Mouse (Mus musculus) mouse trophoblast stem cell (cell line): ENCODE results near the gene Srsf7.

Experiments used
- in situ Hi-C, 2 experiments: fragments of 300-500 bp; cut with MseI, MboI; formaldehyde crosslinking; loops; 2 replicates in 1 of 2; 3 replicates in 1 of 2; pipeline ENCODE4 v1.15.1; 2025

Srsf7 gene

DNA sequence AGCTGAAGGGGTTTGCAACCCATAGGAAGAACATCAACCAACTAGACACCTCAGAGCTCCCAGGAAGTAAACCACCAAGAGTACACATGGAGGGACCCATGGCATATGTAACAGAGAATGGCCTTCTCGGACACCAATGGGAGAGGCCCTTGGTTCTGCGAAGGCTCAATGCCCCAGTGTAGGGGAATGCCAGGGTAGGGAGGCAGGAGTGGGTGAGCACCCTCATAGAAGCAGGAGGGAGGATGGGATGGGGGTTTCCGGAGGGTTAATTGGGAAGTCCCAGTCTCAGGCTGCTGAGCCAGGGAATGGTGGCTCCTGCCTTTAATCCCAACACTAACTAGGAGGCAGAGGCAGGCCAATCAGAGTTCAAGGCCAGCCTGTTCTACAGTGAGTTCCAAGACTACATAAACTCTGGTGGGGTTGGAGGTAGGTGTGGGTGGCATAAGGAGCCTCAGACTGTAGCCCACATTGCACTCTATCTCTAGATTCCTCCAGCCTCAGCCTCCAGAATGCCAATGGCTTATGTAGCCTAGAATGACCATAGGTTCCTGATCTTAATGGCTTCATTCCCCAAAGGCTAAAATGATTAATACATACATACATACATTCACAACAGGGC, 7.8 kb downstream of the Srsf7 start:
- in situ Hi-C loops = loop anchor here in 1 of 2 experiments (25.0 kb wide), 1 partner anchor 312 kb away; the partner anchor contains the start of gene Atl2

DNA sequence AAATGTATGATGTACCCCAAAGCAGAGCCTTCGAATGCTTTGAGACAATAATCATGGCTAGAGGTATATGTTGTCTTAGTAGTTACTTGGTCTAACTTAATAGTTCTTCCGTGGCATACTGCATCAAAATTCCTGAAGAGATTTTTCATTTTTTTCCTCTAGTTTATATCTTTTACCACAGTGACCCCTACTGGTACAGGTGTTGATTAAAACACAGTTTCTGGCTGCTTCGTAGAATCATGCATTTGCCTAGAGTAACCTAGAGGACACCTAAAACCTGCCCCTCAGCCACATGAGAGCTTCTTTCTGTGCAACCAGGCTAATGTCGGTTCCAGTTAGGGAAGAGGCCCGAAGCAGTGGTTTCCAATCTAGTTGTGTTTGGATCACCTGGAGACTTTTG, 14.0 kb downstream of the Srsf7 start:
- in situ Hi-C loops = loop anchor here in 1 of 2 experiments (25.0 kb wide), 1 partner anchor 306 kb away; the partner anchor contains the start of gene Atl2

DNA sequence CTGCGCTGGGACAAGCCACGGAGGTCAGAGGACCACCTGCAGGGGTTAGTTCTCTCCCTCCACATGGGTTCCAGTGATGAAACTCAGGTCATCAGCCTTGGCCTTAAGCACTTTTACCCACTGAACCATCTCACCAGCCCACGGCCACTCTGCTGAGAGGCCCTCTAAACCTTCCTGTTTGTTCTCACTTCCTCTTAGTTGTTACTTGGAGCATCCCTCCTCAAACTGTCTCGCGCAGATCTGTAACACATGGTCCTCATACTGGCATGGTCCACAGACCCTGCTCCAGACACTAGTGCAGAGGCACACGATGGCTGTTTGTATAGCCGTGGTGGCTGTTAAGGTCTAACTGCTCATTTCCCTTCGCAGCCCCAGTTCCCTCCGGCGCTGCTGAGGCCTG, 23.5 kb downstream of the Srsf7 start:
- in situ Hi-C loops = loop anchor here (10.0 to 25.0 kb wide), 2 partner anchors 169 to 296 kb away; partner anchors contain the start of gene Atl2 (in 1 of the 2)

DNA sequence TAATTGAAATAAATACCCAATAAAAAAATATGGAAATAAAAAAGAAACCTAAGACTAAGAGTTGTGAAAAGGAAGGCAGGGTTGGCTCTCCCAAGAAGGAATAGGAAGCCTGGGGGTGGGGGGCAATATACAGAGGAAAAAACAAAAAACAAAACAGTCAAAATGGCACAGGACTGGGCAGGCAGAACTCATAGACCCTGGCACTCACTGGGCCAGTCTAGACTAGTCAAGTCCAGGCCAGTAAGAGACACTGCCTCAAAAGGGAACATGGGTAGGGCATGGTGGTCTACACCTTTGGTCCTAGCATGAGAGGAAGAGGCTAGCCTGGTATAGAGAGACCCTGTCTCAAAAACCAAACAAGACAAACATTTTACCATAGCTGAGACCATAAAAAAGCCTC, 26.6 kb downstream of the Srsf7 start:
- in situ Hi-C loops = loop anchor here (10.0 to 25.0 kb wide), 2 partner anchors 166 to 293 kb away; partner anchors contain the start of gene Atl2 (in 1 of the 2)

DNA sequence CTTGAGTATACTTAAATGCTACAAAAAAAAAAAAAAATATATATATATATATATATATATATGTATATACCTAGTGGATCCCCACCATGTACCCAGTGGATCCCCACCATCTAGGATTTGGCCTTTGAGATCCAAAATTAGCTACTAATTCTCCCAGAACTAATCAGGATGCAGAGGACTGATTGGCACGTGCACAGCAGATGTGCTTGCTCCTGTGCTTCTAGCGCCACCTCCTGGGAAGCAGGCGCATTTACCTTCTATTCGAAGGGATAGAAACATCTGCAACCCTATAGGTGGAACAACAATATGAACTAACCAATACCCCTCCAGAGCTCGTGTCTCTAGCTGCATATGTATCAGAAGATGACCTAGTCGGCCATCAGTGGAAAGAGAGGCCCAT, 27.1 kb downstream of the Srsf7 start:
- in situ Hi-C loops = loop anchor here (5.0 to 25.0 kb wide), 4 partner anchors 133 to 293 kb away; partner anchors contain the start of gene Atl2 (in 1 of the 2)

DNA sequence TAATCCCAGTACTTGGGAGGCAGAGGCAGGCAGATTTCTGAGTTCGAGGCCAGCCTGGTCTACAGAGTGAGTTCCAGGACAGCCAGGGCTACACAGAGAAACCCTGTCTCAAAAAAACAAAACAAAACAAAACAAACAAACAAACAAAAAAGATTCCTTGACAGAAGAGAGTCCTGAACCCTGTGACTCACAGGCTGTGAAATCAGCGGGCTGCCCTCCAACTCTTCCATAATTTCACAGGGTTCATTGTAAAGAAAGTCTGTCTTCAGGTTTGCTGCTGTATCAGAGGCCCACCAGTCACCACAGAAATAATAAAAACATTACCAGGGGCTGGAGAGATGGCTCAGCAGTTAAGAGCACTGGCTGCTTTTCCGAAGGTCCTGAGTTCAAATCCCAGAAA, 28.3 kb downstream of the Srsf7 start:
- in situ Hi-C loops = loop anchor here (5.0 to 25.0 kb wide), 3 partner anchors 132 to 292 kb away; partner anchors contain the start of gene Atl2 (in 1 of the 2)

DNA sequence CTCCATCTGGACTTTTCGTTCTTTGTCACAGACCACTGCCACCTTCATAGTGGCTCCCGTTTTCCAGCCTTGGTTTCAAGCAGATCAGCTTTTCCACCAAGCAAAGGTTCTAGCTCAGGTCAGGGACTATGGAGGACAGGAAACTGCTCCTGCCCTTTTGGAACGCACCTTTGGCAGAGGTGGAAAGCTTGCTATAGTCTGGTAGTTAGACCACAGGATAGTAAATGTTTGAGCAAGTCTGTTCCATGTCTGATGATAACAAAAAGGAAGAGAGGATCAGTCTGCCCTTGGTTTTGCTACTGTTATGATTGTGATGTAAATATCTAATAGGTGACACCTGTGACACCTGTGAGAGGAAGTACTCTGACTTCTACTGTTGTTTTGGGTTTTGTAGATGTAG, 31.1 kb downstream of the Srsf7 start:
- in situ Hi-C loops = loop anchor here (5.0 to 25.0 kb wide), 3 partner anchors 129 to 289 kb away; partner anchors contain the start of gene Atl2 (in 1 of the 2)

DNA sequence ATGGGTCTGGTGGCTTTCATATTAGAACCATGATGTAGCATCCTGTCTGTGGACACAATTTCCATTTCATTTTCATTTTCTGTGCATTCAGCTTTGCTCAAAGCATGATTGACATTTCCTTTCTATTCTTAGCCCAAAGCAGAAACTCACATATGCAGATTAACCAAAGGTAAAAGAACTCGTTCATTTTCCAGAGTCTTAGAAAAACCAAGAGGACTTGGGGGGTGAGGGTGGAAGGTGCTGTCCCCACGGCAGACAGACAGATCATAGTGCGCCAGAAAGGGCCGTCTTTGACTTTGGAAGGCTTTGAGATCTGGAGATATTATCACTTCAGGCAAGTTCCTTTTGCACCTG, 31.7 kb downstream of the Srsf7 start:
- in situ Hi-C loops = loop anchor here (5.0 to 25.0 kb wide), 3 partner anchors 128 to 288 kb away; partner anchors contain the start of gene Atl2 (in 1 of the 2)

DNA sequence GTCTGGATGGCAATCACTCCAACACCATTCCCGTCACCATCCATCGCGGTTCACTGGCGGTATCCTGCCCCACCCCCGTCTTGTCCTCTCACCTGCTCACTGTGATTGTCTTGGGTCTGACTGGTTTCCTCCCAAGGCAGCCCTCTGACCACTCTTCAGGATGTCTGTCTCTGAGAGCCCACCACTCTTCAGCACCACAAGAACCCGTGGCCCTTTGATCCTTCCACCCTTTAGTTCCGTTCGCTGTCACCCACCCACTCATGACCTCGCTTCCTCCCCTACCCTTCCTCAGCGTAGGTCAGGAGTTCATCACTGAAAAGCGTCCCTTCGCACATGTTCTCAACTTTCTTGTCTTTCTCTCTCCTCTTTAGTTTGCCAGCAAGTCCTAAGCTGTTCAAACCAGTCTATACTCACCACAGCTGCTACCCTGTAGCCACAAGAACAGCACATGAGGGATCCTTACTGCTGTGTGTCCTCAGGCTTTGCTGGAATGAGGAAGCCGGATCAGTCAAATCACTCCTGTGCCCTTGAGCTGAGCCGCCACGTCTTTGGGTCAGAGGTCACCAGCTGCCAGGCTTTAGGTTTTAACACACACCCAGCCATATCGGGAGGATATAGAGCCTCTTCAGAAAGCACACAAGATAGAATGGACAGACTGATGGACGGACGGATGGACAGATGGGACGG, 32.3 kb downstream of the Srsf7 start:
- in situ Hi-C loops = loop anchor here (5.0 to 25.0 kb wide), 3 partner anchors 128 to 288 kb away; partner anchors contain the start of gene Atl2 (in 1 of the 2)

DNA sequence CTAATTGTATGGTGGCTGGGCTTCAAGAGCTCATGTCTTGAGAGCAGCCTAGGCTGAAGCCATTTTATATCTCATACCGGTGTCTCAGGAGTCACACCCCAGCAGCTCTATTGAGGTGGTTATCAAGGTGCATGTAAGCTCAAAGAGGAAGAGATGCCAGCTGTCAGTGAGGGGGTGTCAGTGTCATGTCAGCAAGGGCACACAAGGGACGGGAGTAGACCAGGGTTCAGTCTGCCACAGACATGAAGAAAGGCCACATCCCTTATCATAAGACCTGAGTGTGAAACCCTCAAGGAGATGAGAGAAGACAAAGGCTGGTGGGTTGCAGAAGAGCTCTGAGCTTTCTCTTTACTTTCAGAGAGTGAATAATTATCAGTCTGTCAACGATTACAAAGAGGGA, 33.0 kb downstream of the Srsf7 start:
- in situ Hi-C loops = loop anchor here in 1 of 2 experiments (10.0 kb wide), 1 partner anchor 129 kb away; no protein-coding TSS in a partner anchor

DNA sequence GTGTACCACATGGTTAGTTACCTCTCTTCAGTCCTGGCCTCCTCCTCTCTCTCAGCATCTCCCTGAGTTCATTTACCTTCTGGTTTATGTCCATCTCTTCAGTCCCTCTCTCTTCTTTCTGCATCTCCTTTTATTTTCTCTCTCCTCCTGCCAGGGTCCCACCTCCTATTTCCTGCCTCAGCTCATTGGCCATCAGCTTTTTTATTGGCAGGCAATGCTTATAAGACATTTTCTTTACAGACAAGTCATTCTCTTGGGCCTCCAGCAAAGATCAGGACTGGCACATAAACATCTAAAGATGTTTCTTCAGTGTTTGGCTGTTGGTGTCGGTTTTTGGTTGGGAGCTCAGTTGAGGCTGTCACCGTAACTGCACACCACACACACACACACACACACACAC, 33.4 kb downstream of the Srsf7 start:
- in situ Hi-C loops = loop anchor here in 1 of 2 experiments (10.0 kb wide), 1 partner anchor 129 kb away; no protein-coding TSS in a partner anchor

DNA sequence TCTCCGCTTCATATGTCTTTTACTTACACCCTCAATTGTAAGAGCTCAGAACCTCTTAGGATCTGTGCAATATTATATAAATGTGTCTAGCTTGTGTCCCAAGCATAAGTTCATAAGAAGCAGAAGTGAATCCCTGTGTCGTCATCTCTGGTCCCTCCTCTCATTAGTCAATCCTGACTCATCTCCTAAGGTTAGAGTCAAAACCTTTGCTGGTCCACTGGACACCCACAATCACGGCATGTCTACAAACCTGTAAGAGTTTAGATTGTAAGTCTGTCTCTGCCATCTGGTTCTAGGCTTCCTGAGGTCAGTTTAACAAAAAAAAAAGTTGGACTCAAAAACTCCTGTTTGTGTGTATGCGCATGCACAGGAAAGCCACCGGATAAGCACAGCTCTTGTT, 34.3 kb downstream of the Srsf7 start:
- in situ Hi-C loops = loop anchor here in 1 of 2 experiments (10.0 kb wide), 1 partner anchor 128 kb away; no protein-coding TSS in a partner anchor

DNA sequence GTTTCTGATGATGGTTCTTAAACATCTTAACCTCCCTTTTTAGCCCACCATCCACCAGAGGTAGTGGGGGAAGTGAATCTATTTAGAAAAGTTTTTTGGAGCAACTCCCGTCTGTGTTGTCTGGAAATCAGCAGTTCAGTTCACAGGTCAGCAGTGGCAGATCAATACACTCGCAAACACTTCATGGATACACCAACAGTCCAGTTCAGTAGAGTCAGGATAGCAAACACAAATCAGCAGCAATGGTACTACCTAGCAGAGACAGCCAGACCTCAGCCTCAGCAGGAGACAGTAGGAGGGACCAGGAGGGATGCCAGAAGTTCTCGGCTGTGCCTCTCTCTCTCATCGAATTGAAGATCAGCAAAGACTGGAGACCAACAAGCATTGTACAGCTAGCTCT, 35.2 kb downstream of the Srsf7 start:
- in situ Hi-C loops = loop anchor here in 1 of 2 experiments (10.0 kb wide), 1 partner anchor 127 kb away; no protein-coding TSS in a partner anchor

DNA sequence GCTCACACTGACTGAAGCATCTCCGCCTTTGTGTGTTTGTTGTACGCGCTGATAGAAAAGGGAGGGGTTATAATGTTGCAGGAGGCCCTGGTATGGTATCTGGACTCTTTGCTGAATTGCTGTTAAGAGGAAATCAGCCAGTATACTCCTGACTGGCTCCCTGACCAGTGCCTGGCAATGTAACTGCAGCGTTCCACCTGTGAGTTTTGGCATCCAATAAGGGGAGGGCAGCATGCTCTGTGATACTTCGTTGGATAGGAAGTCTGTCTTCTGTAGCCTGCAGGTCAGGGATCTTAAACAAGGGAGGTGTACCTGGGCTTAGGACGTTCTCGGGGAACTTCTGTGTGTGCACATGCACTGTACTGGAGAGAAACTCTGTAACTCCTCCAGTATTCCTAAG, 36.2 kb downstream of the Srsf7 start:
- in situ Hi-C loops = loop anchor here in 1 of 2 experiments (10.0 kb wide), 1 partner anchor 126 kb away; no protein-coding TSS in a partner anchor

DNA sequence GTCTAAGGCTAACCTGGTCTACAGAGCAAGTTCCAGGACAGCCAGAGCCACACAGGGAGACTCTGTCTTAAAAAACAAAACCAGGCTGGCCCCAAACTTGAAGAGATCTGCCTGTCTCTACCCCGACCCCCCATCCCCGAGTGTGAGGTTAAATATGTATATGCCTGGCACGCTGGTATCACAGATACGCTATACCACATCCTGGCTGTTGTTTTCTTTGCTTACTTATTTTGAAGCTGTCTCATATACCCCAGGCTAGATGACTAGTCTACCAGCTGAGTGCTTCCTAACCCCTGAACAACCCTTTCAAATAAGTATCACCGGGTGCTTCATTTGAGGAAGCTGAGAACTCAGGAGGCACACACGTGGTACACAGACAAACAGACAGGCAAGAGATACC, 37.3 kb downstream of the Srsf7 start:
- in situ Hi-C loops = loop anchor here in 1 of 2 experiments (10.0 kb wide), 1 partner anchor 125 kb away; no protein-coding TSS in a partner anchor

DNA sequence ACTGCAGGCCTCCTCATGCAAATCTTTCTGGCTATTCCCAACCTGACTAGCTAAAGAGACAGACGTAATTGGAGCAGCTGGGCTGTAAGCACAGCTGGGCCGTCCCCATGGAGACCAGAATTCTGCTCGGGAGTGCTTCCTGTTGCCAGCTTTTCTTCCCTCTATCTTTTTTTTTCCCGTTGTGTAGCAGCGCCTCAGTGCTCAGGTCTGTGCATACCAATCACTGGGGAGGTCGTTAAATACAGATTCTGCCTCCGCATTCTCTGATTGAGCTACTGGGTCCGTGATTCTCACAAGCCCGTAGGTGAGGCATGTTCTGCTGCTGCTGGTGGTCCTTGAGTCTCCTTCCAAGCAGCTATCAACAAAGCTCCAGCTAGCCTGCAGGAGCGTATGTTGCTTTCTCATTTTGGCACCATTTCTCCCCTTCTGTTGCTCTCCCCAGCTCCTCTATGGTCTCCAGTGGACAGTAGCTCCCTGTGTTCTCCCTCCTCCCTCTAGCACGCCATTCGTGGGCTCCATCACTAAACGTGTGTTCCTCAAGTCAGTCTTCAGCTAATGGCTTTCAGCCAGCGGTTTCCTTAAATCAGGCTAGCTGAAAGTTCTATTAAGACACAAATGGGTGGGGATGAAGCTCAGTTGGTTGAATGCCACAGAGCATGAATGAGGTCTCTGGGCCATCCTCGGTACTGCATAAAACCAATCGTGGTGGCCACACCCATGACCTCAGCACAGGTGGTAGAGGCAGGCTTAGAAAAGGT, 38.5 kb downstream of the Srsf7 start:
- in situ Hi-C loops = no loop called here

DNA sequence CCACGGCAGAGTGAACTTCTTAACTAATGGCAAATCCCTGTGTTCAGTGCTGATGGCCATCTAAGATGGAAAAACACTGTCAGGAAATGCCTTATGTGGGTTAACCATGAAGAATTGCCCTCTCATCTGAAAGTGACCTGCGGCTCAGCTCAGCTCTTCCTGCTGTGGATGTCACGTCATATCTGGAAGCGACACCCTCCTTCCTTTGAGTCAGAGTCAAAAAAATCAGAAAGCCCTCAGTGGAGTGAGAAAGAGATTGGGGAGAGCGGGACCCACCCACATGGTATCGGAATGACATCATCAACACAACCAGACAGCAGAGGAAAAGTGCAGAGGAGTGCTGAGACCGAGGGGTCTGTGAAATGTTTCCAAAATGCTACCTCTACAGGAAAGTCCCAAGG, 39.3 kb downstream of the Srsf7 start:
- in situ Hi-C loops = no loop called here

DNA sequence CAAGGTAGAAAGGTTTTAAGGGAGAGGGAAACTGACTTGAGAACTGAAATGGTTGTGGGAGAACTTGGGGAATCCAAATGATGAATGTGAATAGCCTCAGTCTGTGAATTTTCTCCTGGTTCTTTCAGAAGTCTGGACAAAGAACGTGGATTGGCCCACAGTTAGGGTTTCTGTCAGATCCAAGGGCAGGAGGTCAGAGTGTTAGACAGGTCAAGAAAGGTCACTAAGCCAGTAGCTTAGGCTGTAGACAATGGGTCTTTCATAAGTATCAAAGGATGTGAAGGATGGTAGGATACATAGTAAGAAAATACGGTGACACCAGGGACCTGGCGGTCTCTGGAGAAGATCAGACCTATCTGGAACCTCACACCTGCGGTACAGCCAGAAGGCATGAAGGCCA, 39.7 kb downstream of the Srsf7 start:
- in situ Hi-C loops = no loop called here

DNA sequence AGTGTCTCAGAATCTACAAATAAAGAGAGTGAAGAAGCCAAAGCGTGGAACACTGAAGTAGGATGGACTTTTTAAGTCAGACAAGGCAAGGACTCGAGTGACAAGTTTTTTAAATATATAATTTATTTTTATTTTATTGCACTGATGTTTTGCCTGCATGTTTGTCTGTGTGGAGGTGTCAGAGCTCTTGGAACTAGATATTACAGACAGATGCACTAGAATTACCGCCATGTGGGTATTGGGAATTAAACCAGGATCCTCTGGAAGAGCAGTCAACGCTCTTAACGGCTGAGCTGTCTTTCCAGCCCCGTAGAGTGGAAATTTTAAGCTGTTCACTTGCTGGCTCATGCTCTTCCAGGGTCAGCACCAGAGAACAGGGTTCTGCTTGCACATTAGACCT, 40.8 kb downstream of the Srsf7 start:
- in situ Hi-C loops = no loop called here

DNA sequence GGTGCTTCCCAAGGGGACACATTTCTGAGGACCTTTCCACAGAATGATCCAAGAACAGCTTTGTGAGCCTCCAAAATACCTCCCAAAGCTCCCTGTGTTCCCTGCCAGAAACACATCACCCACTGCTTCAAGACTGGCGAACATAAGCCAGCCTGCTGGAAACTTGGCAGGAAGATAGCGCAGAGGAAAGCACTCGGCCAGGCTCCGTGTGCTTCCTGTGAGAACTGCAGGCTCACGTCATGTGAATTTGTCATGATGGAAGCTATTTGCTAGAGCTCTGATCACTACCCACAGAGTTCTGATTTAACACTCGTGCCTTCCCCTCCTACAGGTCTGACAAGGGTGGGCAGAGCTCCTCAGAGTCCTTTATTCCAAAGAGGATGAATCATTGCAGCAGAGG, 41.4 kb downstream of the Srsf7 start:
- in situ Hi-C loops = no loop called here

DNA sequence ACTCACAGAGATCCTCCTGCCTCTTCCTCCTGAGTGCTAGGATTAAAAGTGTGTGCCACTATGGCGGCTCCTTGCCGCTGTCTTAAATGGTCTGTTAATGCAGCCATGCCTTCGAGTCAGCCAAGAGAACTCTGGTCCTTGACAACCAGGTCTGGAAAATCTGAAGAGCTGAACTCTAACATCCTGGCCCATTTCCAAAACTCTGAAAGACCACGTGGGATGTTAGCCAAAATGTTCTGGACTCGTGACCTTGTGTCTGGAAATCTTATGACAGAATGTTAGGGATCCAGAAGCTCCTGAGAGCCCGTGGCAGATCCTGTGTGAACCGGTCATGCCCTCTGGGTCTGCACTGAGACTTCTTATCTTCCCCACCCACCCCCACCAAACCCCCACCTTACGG, 43.1 kb downstream of the Srsf7 start:
- in situ Hi-C loops = no loop called here
